Mouse (Mus musculus): Measurements from ENCODE around the gene Rnf212b. TPM values are rescaled to one million over a fixed set of nuclear protein-coding genes. Genes with fewer than 3 reads are reported as not detected.

The Rnf212b gene
- polyA plus RNA-seq, 1 experiment from 2014 or later, result not detected

DNA sequence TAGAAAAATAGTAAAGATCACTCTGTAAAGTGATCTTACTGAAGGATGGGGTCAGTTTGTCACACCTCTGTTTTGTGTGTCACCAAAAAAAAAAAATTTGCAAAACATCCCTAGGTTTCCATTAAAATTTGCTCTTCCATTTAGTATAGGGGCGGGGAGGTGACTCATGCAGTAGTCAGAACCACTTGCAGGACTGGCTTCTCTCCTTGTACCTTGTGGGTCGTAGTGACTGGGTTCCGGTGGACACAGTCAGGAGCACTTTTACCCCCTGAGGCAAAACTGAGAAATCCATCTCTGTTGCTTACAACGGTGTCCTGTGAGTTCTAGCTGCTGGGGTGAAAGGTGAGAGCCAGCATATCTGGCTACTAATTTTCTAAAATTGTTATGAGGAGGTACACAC is 89.7 kb downstream of the Rnf212b start:
- H3K27ac ChIP-seq, result no peak overlapping the region
- no peaks in the 10 kb centered on the region for H3K9me3 ChIP-seq (replicated peaks)
- H3K36me3 ChIP-seq, result peaks cover 10% of the 10 kb centered on the region; the same call in 1 of the 2 replicates
- no peak overlapping the region for H3K4me2 ChIP-seq
- H3K27me3 ChIP-seq (replicated peaks), result no peaks in the 10 kb centered on the region; the same call in 1 of the 2 replicates
- WGBS (ENCODE audit: insufficient replicate concordance), result 78% methylated on average over 4 of the region's 4 CpGs
- H3K4me1 ChIP-seq, result no peaks in the 10 kb centered on the region
- no peak for ATAC-seq
- no peak overlapping the region for H3K4me3 ChIP-seq
- no peak overlapping the region for H3K9ac ChIP-seq

Other genes starting within 250 kb of the Rnf212b start
- gene Ajuba, start 236.6 kb upstream of the Rnf212b start, polyA plus RNA-seq (2016; fragmentation: Nextera tagmentation; extraction: Ambion mirVana), result 10.4 and 12.7 TPM in 2 replicates
- gene 4931414P19Rik, start 208.1 kb upstream of the Rnf212b start, polyA plus RNA-seq (2016; fragmentation: Nextera tagmentation; extraction: Ambion mirVana), result 3.7 and 4.1 TPM in 2 replicates
- 281 and 292 TPM in 2 replicates for gene Psmb5, start 196.1 kb upstream of the Rnf212b start, polyA plus RNA-seq (2016; fragmentation: Nextera tagmentation; extraction: Ambion mirVana)
- gene Psmb11, start 192.7 kb upstream of the Rnf212b start, polyA plus RNA-seq (2016; fragmentation: Nextera tagmentation; extraction: Ambion mirVana), result not detected in 2 replicates
- not detected in 2 replicates for gene Gm17606, start 173.2 kb upstream of the Rnf212b start, polyA plus RNA-seq (2016; fragmentation: Nextera tagmentation; extraction: Ambion mirVana)
- 0.61 and 1.0 TPM in 2 replicates for gene Cdh24, start 172.8 kb upstream of the Rnf212b start, polyA plus RNA-seq (2016; fragmentation: Nextera tagmentation; extraction: Ambion mirVana)
- gene 1700123O20Rik, start 127.9 kb upstream of the Rnf212b start, polyA plus RNA-seq (2016; fragmentation: Nextera tagmentation; extraction: Ambion mirVana), result 51.6 and 53.9 TPM in 2 replicates
- gene Acin1, start 127.2 kb upstream of the Rnf212b start, polyA plus RNA-seq (2016; fragmentation: Nextera tagmentation; extraction: Ambion mirVana), result 74.1 and 76.0 TPM in 2 replicates
- 0.05 TPM in 1 of 2 replicates, not detected in the other for gene Gm29776, start 115.3 kb upstream of the Rnf212b start, polyA plus RNA-seq (2016; fragmentation: Nextera tagmentation; extraction: Ambion mirVana)
- 3.3 and 3.7 TPM in 2 replicates for gene Cebpe, start 102.0 kb upstream of the Rnf212b start, polyA plus RNA-seq (2016; fragmentation: Nextera tagmentation; extraction: Ambion mirVana)
- gene Slc7a8, start 32.2 kb upstream of the Rnf212b start, polyA plus RNA-seq (2016; fragmentation: Nextera tagmentation; extraction: Ambion mirVana), result 2.8 and 3.4 TPM in 2 replicates
- gene Homez, start 56.8 kb downstream of the Rnf212b start, polyA plus RNA-seq (2016; fragmentation: Nextera tagmentation; extraction: Ambion mirVana), result 4.0 and 4.1 TPM in 2 replicates
- gene Ppp1r3e, start 63.4 kb downstream of the Rnf212b start, polyA plus RNA-seq (2016; fragmentation: Nextera tagmentation; extraction: Ambion mirVana), result 0.80 and 0.83 TPM in 2 replicates
- 0.83 and 1.2 TPM in 2 replicates for gene Bcl2l2, start 69.2 kb downstream of the Rnf212b start, polyA plus RNA-seq (2016; fragmentation: Nextera tagmentation; extraction: Ambion mirVana)
- 0.14 TPM in 1 of 2 replicates, not detected in the other for gene Gm20521, start 69.3 kb downstream of the Rnf212b start, polyA plus RNA-seq (2016; fragmentation: Nextera tagmentation; extraction: Ambion mirVana)
- gene Pabpn1, start 78.4 kb downstream of the Rnf212b start, polyA plus RNA-seq (2016; fragmentation: Nextera tagmentation; extraction: Ambion mirVana), result 97.0 and 97.9 TPM in 2 replicates
- 5.9 and 6.0 TPM in 2 replicates for gene Slc22a17, start 99.0 kb downstream of the Rnf212b start, polyA plus RNA-seq (2016; fragmentation: Nextera tagmentation; extraction: Ambion mirVana)
- 1.5 and 2.0 TPM in 2 replicates for gene Efs, start 112.0 kb downstream of the Rnf212b start, polyA plus RNA-seq (2016; fragmentation: Nextera tagmentation; extraction: Ambion mirVana)
- gene Il25, start 118.6 kb downstream of the Rnf212b start, polyA plus RNA-seq (2016; fragmentation: Nextera tagmentation; extraction: Ambion mirVana), result not detected in 2 replicates
- gene Cmtm5, start 122.1 kb downstream of the Rnf212b start, polyA plus RNA-seq (2016; fragmentation: Nextera tagmentation; extraction: Ambion mirVana), result not detected in 2 replicates
- gene Myh6, start 152.8 kb downstream of the Rnf212b start, polyA plus RNA-seq (2016; fragmentation: Nextera tagmentation; extraction: Ambion mirVana), result 0.77 and 1.2 TPM in 2 replicates
- not detected in 2 replicates for gene Gm17428, start 162.8 kb downstream of the Rnf212b start, polyA plus RNA-seq (2016; fragmentation: Nextera tagmentation; extraction: Ambion mirVana)
- 0.82 and 2.4 TPM in 2 replicates for gene Myh7, start 180.5 kb downstream of the Rnf212b start, polyA plus RNA-seq (2016; fragmentation: Nextera tagmentation; extraction: Ambion mirVana)
- gene Ngdn, start 201.3 kb downstream of the Rnf212b start, polyA plus RNA-seq (2016; fragmentation: Nextera tagmentation; extraction: Ambion mirVana), result 55.6 and 57.5 TPM in 2 replicates